Mouse (Mus musculus): ENCODE results near the gene Rnf213.

DNA sequence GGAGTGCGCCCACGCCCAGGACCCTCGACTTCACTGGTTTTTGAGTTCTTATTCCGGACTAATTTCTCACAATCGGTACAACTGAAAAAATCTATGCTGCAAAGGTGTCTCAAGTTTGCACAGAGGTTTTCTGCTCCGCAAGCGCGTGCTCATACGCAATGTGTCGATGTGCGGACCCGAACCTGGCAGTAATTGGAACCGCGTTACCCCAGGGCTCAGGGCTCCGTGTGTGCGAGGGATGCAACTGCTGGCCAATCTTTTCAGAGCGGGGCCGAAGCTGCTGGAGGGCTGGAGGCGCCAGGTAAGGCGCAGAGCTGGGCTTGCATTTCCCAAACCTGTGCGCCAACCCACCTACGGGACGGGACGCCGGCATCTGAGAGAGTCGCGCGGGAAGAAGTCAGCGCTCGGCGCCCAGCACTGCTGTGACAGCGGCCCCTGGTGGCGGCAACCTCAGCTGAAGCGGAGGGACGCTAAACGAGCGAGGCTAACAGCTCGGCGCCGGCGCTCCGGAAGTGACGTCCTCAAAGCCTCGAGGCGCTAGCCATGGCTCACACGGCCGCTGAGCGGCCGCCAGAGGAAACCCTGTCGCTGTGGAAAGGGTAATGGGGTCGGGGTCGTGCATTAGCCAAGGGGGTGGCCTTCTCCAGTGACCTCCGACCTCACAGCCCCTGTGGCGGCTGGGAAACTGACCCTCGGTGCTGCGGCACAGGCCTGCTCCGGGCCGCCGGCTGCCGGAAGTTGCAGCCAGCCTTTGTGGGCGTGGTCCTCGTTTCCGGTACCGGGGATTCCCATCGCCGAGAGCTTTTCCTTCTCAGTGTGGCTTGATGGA is 98.2 kb downstream of the Rnf213 start, which contains the start of gene Endov:
- peak; percentile 45; the same call in 1 of the 2 replicates for TF ChIP-seq POLR2A (IDR thresholded peaks at IDR 0.05; ENCODE audit: borderline replicate concordance, extremely low read depth, insufficient read depth, insufficient read length, poor library complexity, severe bottlenecking)
- TF ChIP-seq CTCF (IDR thresholded peaks at IDR 0.05; ENCODE audit: borderline replicate concordance, extremely low read depth, insufficient read depth, insufficient read length), result peak; percentile 96
